Mouse (Mus musculus) limb, embryonic 15.5 days (tissue): ENCODE results near the gene Tgfbr1. TPM values are rescaled to one million over a fixed set of nuclear protein-coding genes. Genes with fewer than 3 reads are reported as not detected.

Experiments used
- ATAC-seq: fragments of 200-750 bp; cut with Nextera tagmentation; 2 replicates; pipeline ENCODE4 v1.8.0; 2017; ENCODE audit warnings: low read depth, moderate TSS enrichment; ENCODE audit not compliant: insufficient number of reproducible peaks, low FRiP score, low TSS enrichment
- H3K27ac ChIP-seq: fragments of 300-500 bp; sonication (generic); 2 replicates; pipeline ENCODE4 v1.5.1; 2015; ENCODE audit warnings: moderate library complexity, mild to moderate bottlenecking, inconsistent platforms
- H3K27me3 ChIP-seq: fragments of 300-500 bp; sonication (generic); 2 replicates; pipeline ENCODE4 v1.6.1; 2015; ENCODE audit warnings: inconsistent platforms
- H3K36me3 ChIP-seq: fragments of 300-500 bp; sonication (generic); 2 replicates; pipeline ENCODE4 v1.6.1; 2015; ENCODE audit warnings: inconsistent platforms
- H3K4me1 ChIP-seq: fragments of 300-500 bp; sonication (generic); 2 replicates; pipeline ENCODE4 v1.6.1; 2015; ENCODE audit warnings: inconsistent platforms
- H3K4me2 ChIP-seq: fragments of 300-500 bp; sonication (generic); 2 replicates; pipeline ENCODE4 v1.6.1; 2015; ENCODE audit warnings: mild to moderate bottlenecking, inconsistent platforms
- H3K4me3 ChIP-seq: fragments of 300-500 bp; sonication (generic); 2 replicates; pipeline ENCODE4 v1.5.1; 2015; ENCODE audit warnings: mild to moderate bottlenecking, inconsistent platforms
- H3K9ac ChIP-seq: fragments of 300-500 bp; sonication (generic); 2 replicates; pipeline ENCODE4 v1.6.1; 2015; ENCODE audit warnings: inconsistent platforms
- H3K9me3 ChIP-seq: fragments of 300-500 bp; sonication (generic); 2 replicates; pipeline ENCODE4 v1.6.1; 2016; ENCODE audit warnings: inconsistent platforms
- WGBS: fragments of 180-500 bp; shearing (Covaris S2); methylation state at CpG from one replicate; pipeline ENCODE4 v1.1.7; 2015; 5-methylcytosine and 5-hydroxymethylcytosine counted together
- polyA plus RNA-seq: library from polyadenylated mRNA; unstranded; fragments of >200 nt; fragmentation: Nextera tagmentation; extraction: Ambion mirVana; gene quantifications from 2 replicates; pipeline ENCODE4 v1.2.1, GENCODE M21; 2015

The Tgfbr1 gene
- 29.1 and 31.6 TPM in 2 replicates for polyA plus RNA-seq

DNA sequence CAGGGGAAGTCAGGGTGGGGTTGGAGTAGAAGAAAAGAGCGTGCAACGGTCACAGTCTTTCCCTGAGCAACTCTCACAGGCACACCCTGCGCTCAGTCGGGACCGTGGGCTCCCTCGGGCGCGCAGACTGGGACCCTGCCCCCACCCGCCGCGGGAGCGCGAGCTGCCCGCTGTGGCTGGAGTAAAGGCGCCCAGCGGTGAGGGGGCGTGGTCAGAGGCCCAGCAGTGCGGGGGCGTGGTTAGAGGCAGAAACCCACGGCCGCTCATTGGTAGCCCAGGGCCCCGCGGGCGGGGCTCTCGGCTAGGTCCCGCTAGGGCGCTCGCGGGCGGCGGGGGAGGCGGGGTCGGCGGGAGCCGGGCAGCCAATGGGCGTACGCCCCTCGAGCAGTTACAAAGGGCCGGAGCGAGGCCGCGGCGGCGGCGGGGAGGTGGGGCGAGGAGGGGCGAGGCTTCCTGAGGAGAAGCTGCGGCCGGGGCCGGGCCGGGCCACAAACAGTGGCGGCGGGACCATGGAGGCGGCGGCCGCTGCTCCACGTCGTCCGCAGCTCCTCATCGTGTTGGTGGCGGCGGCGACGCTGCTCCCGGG lies at the start of gene Tgfbr1:
Gene Tgfbr1, plus strand, starts transcription at position 420 of the 586 bp plus-strand sequence.
- peak; percentile 100 for ATAC-seq
- no peaks in the 10 kb centered on the region for H3K9me3 ChIP-seq
- no peaks in the 10 kb centered on the region for H3K36me3 ChIP-seq
- H3K27ac ChIP-seq, result peak within 1 kb of the TSS; percentile 97
- H3K27me3 ChIP-seq, result no peaks in the 10 kb centered on the region
- WGBS, result under 1% methylated on average over 52 of the region's 65 CpGs
- H3K4me2 ChIP-seq, result peak within 1 kb of the TSS; percentile 94
- H3K4me3 ChIP-seq, result peak within 1 kb of the TSS; percentile 64
- H3K9ac ChIP-seq, result peak within 1 kb of the TSS; percentile 64
- H3K4me1 ChIP-seq, result peaks cover 16% of the 10 kb centered on the region

DNA sequence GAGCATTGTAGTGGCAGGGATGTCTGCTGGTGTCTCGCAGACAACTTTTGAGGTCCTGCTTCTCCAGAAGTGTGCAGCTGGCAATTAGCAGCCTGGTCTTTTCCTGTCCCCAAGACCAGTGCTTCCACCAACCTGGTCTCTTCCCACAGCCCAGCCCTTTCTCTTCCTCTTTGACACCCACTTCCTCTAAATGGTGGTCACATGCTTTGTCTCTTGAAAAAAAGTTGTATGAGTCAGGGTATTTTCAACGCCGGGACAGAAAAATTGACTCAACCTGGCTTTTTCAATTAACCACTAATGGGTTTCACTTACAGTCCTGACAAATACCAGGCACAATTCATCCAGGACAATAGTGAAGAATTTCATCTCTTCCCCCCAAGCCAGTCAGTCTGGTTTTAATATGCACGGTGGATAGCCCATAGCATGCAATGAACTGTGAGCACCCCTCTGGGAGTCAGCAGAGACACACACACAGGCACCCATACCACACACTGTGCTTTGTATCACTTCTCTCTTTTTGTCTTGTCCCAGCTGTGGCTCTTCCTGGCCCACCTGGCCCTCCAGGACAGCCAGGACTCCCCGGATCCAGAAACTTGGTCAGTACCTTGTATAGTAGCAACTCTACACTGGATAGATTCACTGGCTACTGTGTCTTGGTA lies 49.6 kb upstream of the Tgfbr1 start:
- no peak overlapping the region for H3K4me3 ChIP-seq
- H3K4me1 ChIP-seq, result no peaks in the 10 kb centered on the region
- H3K27me3 ChIP-seq, result no peaks in the 10 kb centered on the region
- H3K27ac ChIP-seq, result no peak overlapping the region
- H3K36me3 ChIP-seq, result 0 out of 2 replicates have a peak, but pooled peaks cover 3% of the 10 kb centered on the region
- WGBS, result 63% methylated on average over 5 of the region's 5 CpGs
- no peak for ATAC-seq
- no peaks in the 10 kb centered on the region for H3K9me3 ChIP-seq
- no peak overlapping the region for H3K4me2 ChIP-seq
- H3K9ac ChIP-seq, result no peak overlapping the region

DNA sequence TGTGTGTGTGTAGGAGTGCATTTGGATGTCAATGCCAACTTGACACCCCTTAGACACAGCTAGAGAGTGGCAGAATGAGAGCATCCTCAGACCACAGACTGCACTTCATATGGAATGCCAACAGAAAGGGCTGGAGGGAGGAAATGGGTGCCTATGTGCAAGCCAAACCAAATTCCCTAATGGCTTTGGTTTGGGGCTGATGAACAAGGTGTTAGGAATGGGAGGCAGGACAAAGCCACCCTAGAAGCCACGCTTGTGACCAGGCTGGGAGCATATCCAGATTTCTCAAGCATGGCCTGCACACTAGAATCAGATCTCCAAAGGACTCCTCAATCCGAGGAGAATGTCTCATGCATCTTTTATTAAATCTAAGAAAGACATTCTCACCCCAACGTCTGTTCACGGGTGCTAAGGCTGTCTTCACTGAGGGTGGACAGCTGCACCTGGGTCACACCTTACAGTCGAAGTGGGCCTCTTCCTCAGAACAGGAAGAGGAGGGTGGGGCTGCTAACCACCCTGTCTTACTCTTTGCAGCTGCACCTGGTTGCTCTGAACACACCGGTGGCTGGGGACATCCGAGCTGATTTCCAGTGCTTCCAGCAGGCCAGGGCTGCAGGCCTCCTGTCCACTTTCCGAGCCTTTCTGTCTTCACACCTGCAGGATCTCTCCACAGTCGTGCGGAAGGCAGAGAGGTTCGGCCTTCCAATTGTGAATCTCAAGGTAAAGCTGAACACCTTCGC lies 43.0 kb upstream of the Tgfbr1 start:
- H3K4me2 ChIP-seq, result no peak overlapping the region
- H3K27ac ChIP-seq, result no peak overlapping the region
- H3K27me3 ChIP-seq, result no peaks in the 10 kb centered on the region
- WGBS, result 78% methylated on average over 12 of the region's 12 CpGs
- no peak for ATAC-seq
- no peaks in the 10 kb centered on the region for H3K36me3 ChIP-seq
- no peak overlapping the region for H3K4me3 ChIP-seq
- peaks cover 7% of the 10 kb centered on the region; the same call in 1 of the 2 replicates for H3K4me1 ChIP-seq
- no peak overlapping the region for H3K9ac ChIP-seq
- H3K9me3 ChIP-seq, result no peaks in the 10 kb centered on the region

DNA sequence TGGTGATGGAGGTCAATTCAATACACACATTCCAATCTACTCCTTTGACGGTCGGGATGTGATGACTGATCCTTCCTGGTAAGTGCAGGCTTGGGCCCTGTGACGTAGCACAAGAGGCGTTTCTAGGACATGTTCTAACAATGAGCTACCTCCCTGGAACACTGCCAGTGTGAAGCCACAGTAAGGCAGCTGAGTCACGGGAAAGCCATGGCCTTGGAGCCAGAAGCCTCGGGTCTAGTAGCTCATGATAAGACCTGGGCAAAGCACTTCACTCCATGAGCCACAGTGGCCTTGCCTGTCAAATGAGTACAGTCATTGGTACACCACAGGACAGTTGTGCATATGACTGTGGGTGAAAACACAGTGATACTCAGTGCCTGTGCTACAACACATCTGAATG lies 42.2 kb upstream of the Tgfbr1 start:
- H3K27ac ChIP-seq, result no peak overlapping the region
- no peak overlapping the region for H3K4me2 ChIP-seq
- no peaks in the 10 kb centered on the region for H3K27me3 ChIP-seq
- ATAC-seq, result no peak
- WGBS, result 53% methylated on average over 6 of the region's 6 CpGs
- no peaks in the 10 kb centered on the region for H3K9me3 ChIP-seq
- H3K9ac ChIP-seq, result no peak overlapping the region
- no peak overlapping the region for H3K4me3 ChIP-seq
- H3K36me3 ChIP-seq, result no peaks in the 10 kb centered on the region
- H3K4me1 ChIP-seq, result peaks cover 7% of the 10 kb centered on the region; the same call in 1 of the 2 replicates

DNA sequence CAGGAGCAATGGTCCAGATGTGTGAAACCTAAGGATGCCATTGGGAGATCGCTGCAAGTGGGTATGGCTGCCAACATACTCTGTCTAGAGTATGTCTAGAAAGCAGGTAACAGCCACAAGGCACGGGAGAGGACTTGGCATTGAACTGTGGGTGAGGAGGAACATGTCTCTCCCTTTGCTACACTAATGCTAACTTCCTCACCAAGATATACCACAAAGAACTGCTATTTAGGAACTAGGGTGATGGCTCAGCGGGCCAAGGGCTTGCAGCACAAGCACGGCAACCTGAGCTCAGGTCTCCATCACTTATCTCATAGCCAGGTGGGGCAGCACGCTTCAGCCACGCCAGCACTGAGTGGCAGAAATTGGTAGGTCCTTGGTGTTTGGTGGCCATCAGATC lies 41.6 kb upstream of the Tgfbr1 start:
- no peak overlapping the region for H3K4me2 ChIP-seq
- no peak for ATAC-seq
- WGBS, result 89% methylated on average over 6 of the region's 6 CpGs

DNA sequence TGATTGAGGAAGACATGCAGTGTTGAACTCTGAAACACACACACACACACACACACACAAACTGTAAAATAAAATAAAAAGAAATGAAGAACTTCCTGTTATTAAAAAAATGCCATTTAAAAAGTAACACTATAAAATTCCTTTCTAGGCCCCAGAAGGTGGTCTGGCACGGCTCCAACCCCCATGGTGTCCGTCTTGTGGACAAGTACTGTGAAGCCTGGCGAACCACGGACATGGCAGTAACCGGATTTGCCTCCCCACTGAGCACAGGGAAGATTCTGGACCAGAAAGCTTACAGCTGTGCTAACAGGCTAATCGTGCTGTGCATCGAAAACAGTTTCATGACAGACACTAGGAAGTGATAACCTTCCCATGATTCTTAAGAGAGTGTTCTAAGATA lies 41.1 kb upstream of the Tgfbr1 start:
- Histone ChIP-seq H3K4me1 (peaks cover 7% of the 10 kb centered on the region; the same call in 1 of the 2 replicates), H3K27ac (no peak overlapping the region), H3K4me2 (no peak overlapping the region), H3K27me3 (no peaks in the 10 kb centered on the region), H3K9me3 (no peaks in the 10 kb centered on the region), H3K4me3 (no peak overlapping the region), H3K36me3 (no peaks in the 10 kb centered on the region), H3K9ac (no peak overlapping the region)
- WGBS, result 49% methylated on average over 7 of the region's 7 CpGs
- ATAC-seq, result no peak

More for the DNA sequence above, 41.6 kb upstream of the Tgfbr1 start:
- Histone ChIP-seq H3K4me3 (no peak overlapping the region), H3K4me1 (peaks cover 7% of the 10 kb centered on the region; the same call in 1 of the 2 replicates), H3K27ac (no peak overlapping the region), H3K36me3 (no peaks in the 10 kb centered on the region), H3K9ac (no peak overlapping the region), H3K27me3 (no peaks in the 10 kb centered on the region), H3K9me3 (no peaks in the 10 kb centered on the region)

DNA sequence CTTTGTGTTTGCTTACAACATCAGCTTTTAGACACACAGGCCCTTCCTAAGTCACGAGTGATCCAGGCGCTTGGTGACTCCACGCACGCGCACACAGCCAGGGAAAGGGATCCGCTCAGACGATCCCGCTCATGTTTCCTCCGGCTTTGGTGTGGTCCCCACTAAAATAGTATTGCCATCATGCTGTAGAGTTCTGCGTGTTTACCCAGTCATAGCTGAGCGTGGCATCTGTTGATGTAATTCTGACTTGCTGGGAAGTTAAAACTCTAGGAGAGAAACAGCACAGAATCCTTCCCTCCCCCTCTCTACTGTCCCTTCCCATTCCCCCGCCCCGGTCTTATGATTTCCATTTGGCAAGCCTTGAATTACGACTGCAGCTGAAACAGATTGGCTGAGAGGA lies 40.3 kb upstream of the Tgfbr1 start:
- peak; percentile 42; the same call in 1 of the 2 replicates for ATAC-seq
- Histone ChIP-seq H3K9me3 (no peaks in the 10 kb centered on the region), H3K27me3 (no peaks in the 10 kb centered on the region), H3K9ac (no peak overlapping the region), H3K4me2 (no peak overlapping the region), H3K4me3 (no peak overlapping the region), H3K27ac (peak overlapping the region; percentile 55; the same call in 1 of the 2 replicates), H3K4me1 (peaks cover 7% of the 10 kb centered on the region; the same call in 1 of the 2 replicates), H3K36me3 (no peaks in the 10 kb centered on the region)
- 62% methylated on average over 14 of the region's 14 CpGs for WGBS

DNA sequence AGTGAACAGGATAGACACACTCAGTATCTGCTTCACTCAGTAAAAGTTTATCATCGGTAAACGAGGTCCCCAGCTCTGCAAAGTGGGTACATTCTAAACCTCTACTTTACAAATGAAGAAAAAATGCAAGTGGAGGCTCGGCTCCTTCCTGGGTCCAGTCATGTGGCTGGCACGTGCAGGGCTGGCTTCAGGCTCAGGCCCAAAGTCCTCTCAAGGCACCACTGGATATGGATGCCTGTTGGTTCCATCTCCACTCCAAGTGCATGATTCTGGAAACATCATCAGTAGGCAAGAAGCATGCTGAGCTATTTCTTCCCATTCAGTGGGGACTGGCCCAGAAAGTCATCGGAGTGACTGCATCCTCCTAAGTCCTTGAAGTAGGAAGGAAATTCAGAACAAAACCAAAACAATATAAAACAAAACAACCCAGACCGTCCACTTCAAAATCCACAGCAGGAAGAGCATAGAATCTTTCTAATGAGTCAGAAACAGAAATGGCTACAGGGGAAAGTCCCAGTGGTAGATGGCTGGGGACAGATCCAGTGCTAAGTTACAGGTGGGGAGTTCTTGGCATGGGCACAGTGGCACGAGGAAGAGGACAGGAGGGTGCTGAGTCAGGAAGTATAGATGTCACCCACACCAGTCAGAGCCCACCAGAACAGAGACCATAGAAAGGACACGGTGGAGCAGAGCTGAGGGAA lies 39.2 kb upstream of the Tgfbr1 start:
- H3K9ac ChIP-seq, result no peak overlapping the region
- no peak overlapping the region for H3K27ac ChIP-seq
- no peaks in the 10 kb centered on the region for H3K27me3 ChIP-seq
- H3K36me3 ChIP-seq, result no peaks in the 10 kb centered on the region
- H3K4me1 ChIP-seq, result peaks cover 7% of the 10 kb centered on the region; the same call in 1 of the 2 replicates
- H3K9me3 ChIP-seq, result no peaks in the 10 kb centered on the region
- WGBS, result 84% methylated on average over 8 of the region's 8 CpGs
- no peak overlapping the region for H3K4me2 ChIP-seq
- no peak overlapping the region for H3K4me3 ChIP-seq
- no peak for ATAC-seq

DNA sequence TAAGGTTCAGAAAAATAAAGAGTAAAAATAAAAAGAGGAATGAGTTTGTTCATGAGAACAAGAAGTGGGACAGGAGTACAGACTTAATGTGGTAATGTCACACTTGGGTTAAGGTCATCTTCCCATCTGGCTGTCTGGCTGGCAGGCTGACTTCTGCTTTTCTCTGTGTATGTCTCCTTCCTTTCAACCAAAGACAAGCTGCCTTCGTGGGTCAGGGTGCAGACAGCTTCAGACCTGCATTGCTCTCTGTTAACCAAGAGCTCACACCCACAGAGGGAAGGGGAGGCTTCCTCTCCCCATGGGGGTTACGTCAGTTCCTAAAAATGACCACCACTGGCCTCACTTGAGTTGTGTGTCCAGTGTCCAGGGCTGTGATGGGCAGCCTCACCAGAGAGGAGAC lies 37.6 kb upstream of the Tgfbr1 start:
- Histone ChIP-seq H3K27me3 (no peaks in the 10 kb centered on the region), H3K4me2 (no peak overlapping the region), H3K36me3 (no peaks in the 10 kb centered on the region), H3K27ac (no peak overlapping the region), H3K4me3 (no peak overlapping the region), H3K9ac (no peak overlapping the region), H3K4me1 (peaks cover 7% of the 10 kb centered on the region; the same call in 1 of the 2 replicates), H3K9me3 (no peaks in the 10 kb centered on the region)
- no peak for ATAC-seq
- WGBS, result 81% methylated on average over 2 of the region's 2 CpGs

DNA sequence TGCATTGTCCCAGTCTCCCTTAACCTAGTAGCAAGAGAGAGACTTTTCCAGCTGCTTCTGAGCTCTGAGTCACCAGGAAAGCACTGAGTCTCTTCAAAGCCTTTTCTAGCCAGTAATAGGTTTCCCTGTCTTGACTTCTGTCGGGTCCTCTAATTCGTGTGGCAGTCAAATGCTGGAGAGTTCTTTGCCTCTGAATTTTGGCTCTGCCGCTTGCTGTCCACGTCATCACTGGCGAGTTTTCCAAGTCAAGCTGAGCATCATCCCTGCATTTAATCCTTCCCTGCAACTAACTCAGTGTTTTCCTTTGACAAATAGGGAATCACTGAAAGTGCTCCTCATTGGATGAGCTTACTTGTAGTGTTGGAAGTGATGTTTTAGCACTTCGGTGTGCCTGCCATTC lies 36.6 kb upstream of the Tgfbr1 start:
- no peaks in the 10 kb centered on the region for H3K27me3 ChIP-seq
- H3K36me3 ChIP-seq, result no peaks in the 10 kb centered on the region
- no peaks in the 10 kb centered on the region for H3K9me3 ChIP-seq
- no peak overlapping the region for H3K9ac ChIP-seq
- no peak overlapping the region for H3K27ac ChIP-seq
- no peak overlapping the region for H3K4me3 ChIP-seq
- H3K4me2 ChIP-seq, result no peak overlapping the region
- peaks cover 7% of the 10 kb centered on the region; the same call in 1 of the 2 replicates for H3K4me1 ChIP-seq
- whole genome bisulfite sequencing, result 65% methylated on average over 6 of the region's 6 CpGs
- ATAC-seq, result no peak

DNA sequence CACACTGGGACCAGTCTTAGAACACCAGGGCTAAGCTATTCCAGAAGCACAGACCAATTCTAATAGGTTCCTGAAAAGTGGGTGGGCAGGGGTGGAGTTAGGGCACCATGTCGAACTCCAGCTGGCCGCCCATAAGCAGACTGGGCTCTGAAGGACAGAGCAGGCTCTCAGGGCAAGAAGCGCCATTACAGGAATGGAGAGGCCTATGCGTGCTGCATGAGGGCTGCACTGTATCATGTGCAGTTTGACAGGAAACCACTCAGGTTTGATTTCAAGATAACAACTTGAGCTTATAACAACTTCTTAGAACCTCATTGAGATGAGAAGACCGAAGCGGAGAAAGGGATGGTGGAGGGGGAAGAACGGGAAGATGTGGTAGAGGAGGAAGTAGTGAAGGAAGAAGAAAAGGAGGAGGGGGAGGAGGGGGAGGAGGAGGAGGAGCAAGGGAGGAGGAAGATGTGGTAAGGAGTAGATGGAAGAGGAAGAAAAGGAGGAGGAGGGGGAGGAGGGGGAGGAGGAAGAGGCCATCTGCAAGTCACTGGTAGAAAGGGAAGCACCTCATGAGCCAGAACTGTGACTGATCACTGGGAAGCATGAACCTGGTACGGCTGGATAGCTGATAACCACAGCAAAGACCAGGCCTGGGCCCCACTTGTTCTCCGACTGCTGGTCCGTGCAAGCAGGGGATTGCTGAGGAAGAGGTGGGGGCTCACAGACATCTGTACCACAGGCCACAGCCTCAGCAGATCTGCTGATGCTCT lies 33.3 kb upstream of the Tgfbr1 start:
- Histone ChIP-seq H3K9ac (no peak overlapping the region), H3K27ac (no peak overlapping the region), H3K4me1 (no peaks in the 10 kb centered on the region), H3K4me3 (no peak overlapping the region), H3K9me3 (no peaks in the 10 kb centered on the region), H3K36me3 (no peaks in the 10 kb centered on the region), H3K27me3 (no peaks in the 10 kb centered on the region), H3K4me2 (no peak overlapping the region)
- no peak for ATAC-seq
- 76% methylated on average over 10 of the region's 10 CpGs for WGBS
